ENCODE assay signal across 8 mouse cellular contexts in the genomic region with DNA sequence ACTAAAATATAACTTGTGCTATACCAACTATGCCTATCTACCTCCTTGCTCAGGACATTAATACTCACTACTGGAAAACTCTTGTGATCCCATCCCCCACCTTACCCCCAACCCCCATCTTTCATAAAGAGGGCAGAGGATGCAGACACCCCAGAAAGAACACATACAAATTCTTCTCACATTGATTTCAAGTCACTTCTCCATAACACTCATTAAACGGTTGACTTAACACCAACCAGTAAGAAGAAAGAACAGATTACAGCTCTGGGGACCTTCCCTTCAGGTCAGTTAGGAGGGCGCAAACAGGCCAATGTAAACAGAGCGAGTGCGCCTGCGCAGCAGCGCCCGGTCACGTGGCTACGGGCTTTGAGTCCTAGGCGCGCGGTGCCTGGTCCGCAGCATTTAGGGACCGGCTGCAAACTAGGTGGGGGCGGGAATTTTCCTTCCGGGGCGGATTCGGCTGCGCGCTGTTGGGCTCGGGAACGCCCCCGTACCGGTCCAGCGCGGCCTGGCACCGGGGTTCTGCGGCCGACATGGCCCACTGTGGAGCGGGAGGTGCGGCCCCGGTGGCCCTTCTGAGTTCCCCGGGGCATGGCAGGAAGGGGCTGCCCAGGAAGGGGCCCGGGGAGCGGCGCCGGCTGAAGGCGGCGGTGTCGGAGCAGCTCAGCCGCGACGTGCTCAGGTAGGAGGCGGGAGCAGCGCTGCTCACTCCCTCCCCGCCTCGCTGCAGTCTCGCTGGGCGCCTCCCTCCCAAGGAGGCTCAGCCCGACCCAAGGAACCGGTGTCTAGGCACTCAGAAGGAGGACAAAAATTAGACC. TPM values are rescaled to one million over a fixed set of nuclear protein-coding genes. Genes with fewer than 3 reads are reported as not detected.
A peak's percentile ranks its signal among the peaks of the same experiment; 100 is the strongest.
DNase-seq lines count a peak whose midpoint lies in the region; ATAC-seq lines count a peak whose summit lies in the region.

A gene (plus strand): TSS at position 534 of the 818 bp plus-strand sequence.

- no peaks in the 10 kb centered on the region for H3K36me3 ChIP-seq in embryonic facial prominence, embryonic 14.5 days (ENCODE audit: control insufficient read depth, insufficient read depth, low read length)
- no peaks in the 10 kb centered on the region for H3K36me3 ChIP-seq in kidney, embryonic 14.5 days (ENCODE audit: control insufficient read depth, insufficient read depth, low read length)
- H3K36me3 ChIP-seq in limb, embryonic 15.5 days, result no peaks in the 10 kb centered on the region

- H3K9me3 ChIP-seq in embryonic facial prominence, embryonic 14.5 days (ENCODE audit: control insufficient read depth, low read length), result no peaks in the 10 kb centered on the region
- H3K9me3 ChIP-seq in kidney, embryonic 14.5 days (ENCODE audit: control insufficient read depth, low read length), result no peaks in the 10 kb centered on the region
- H3K9me3 ChIP-seq in limb, embryonic 15.5 days, result no peaks in the 10 kb centered on the region

- peak; percentile 96 for DNase-seq in 3T3-L1 (ENCODE audit: low read depth, low spot score)
- peak; percentile 94 for DNase-seq in adrenal gland, postnatal 4 days (ENCODE audit: low spot score in 2 of 2)
- peak; percentile 97 for DNase-seq in embryonic facial prominence, embryonic 14.5 days (ENCODE audit: low spot score)
- peak; percentile 92 to 93 for DNase-seq in heart, adult 9 months (ENCODE audit: low spot score in 2 of 2)
- peak; percentile 73 to 85 for DNase-seq in monocyte, adult 2 months (ENCODE audit: low read depth in 1 of 2, low spot score in 2 of 2)
- DNase-seq in spleen, postnatal 36 days (ENCODE audit: low spot score in 2 of 2), result peak; percentile 92 to 95

- H3K9ac ChIP-seq in embryonic facial prominence, embryonic 14.5 days (ENCODE audit: low read depth, low read length), result peak within 1 kb of the TSS; percentile 90
- peak within 1 kb of the TSS; percentile 88 for H3K9ac ChIP-seq in kidney, embryonic 14.5 days (ENCODE audit: low read depth, low read length)
- peak within 1 kb of the TSS; percentile 93 for H3K9ac ChIP-seq in limb, embryonic 15.5 days

- no peaks in the 10 kb centered on the region for H3K27me3 ChIP-seq in embryonic facial prominence, embryonic 14.5 days (replicated peaks; ENCODE audit: control insufficient read depth, insufficient read depth, low read length)
- H3K27me3 ChIP-seq in kidney, embryonic 14.5 days (ENCODE audit: control insufficient read depth, insufficient read depth, low read length), result no peaks in the 10 kb centered on the region
- 0 out of 2 replicates have a peak, but pooled peaks cover 1% of the 10 kb centered on the region for H3K27me3 ChIP-seq in limb, embryonic 15.5 days

- H3K4me3 ChIP-seq in embryonic facial prominence, embryonic 14.5 days (ENCODE audit: low read depth, low read length), result peak within 1 kb of the TSS; percentile 83
- peak within 1 kb of the TSS; percentile 77 for H3K4me3 ChIP-seq in kidney, embryonic 14.5 days (ENCODE audit: low read length)
- H3K4me3 ChIP-seq in limb, embryonic 15.5 days, result peak within 1 kb of the TSS; percentile 97

- under 1% methylated on average over 42 of the region's 51 CpGs for WGBS in embryonic facial prominence, embryonic 14.5 days
- WGBS in kidney, embryonic 14.5 days, result under 1% methylated on average over 50 of the region's 51 CpGs
- under 1% methylated on average over 51 of the region's 51 CpGs for WGBS in limb, embryonic 15.5 days

- H3K27ac ChIP-seq in embryonic facial prominence, embryonic 14.5 days (replicated peaks; ENCODE audit: low read depth, low read length), result peak within 1 kb of the TSS; percentile 88
- peak within 1 kb of the TSS; percentile 79 for H3K27ac ChIP-seq in kidney, embryonic 14.5 days (ENCODE audit: low read depth, low read length)
- H3K27ac ChIP-seq in limb, embryonic 15.5 days, result peak within 1 kb of the TSS; percentile 93

- peak within 1 kb of the TSS; percentile 66 for H3K4me2 ChIP-seq in embryonic facial prominence, embryonic 14.5 days (ENCODE audit: low read depth, low read length)
- H3K4me2 ChIP-seq in kidney, embryonic 14.5 days (replicated peaks; ENCODE audit: low read depth, low read length), result peak within 1 kb of the TSS; percentile 66
- H3K4me2 ChIP-seq in limb, embryonic 15.5 days, result peak within 1 kb of the TSS; percentile 71

- peak; percentile 95 for ATAC-seq in embryonic facial prominence, embryonic 14.5 days (ENCODE audit: low read depth)
- peak; percentile 97 for ATAC-seq in kidney, embryonic 14.5 days (ENCODE audit: low FRiP score, low TSS enrichment)
- peak; percentile 93 for ATAC-seq in limb, embryonic 15.5 days (ENCODE audit: insufficient number of reproducible peaks, low FRiP score, low TSS enrichment, low read depth)

- H3K4me1 ChIP-seq in embryonic facial prominence, embryonic 14.5 days (ENCODE audit: control insufficient read depth, insufficient read depth, low read length), result peaks cover 8% of the 10 kb centered on the region; the same call in 1 of the 2 replicates
- no peaks in the 10 kb centered on the region for H3K4me1 ChIP-seq in kidney, embryonic 14.5 days (ENCODE audit: control insufficient read depth, insufficient read depth, low read length)
- H3K4me1 ChIP-seq in limb, embryonic 15.5 days, result peaks cover 6% of the 10 kb centered on the region; the same call in 1 of the 2 replicates

RNA-seq across cellular contexts. Expression of the gene that starts here (rescaled TPM):
- 10 to 100 TPM; 12.6 to 13.8 TPM for total RNA-seq in adrenal gland, postnatal 4 days (2021)
- 4.8 and 5.8 TPM in 2 replicates for polyA plus RNA-seq in embryonic facial prominence, embryonic 14.5 days (2014; fragmentation: Nextera tagmentation; extraction: Ambion mirVana)
- 4.0 and 4.1 TPM in 2 replicates for polyA plus RNA-seq in kidney, embryonic 14.5 days (2014; fragmentation: Nextera tagmentation; extraction: Ambion mirVana)
- polyA plus RNA-seq in limb, embryonic 15.5 days (2015; fragmentation: Nextera tagmentation; extraction: Ambion mirVana), result 3.4 and 4.2 TPM in 2 replicates

Comparison
In these comparisons a context has a peak if more than half of its experiments do, and no peak if none do; other contexts are left out.
1. Peak in every context shown above with its lines: DNase-seq, ATAC-seq, H3K4me3 ChIP-seq and H3K27ac ChIP-seq.